Mouse (Mus musculus) c-Kit-positive CD71-positive TER-119-positive erythroid progenitor cells, embryonic 14.5 days (primary cell): ENCODE results near the gene Zfp1.

Source experiments
- DNase-seq: peaks from one replicate; pipeline ENCODE4 v3.0.0-alpha.2; 2013; ENCODE audit warnings: low spot score

Zfp1 gene

DNA sequence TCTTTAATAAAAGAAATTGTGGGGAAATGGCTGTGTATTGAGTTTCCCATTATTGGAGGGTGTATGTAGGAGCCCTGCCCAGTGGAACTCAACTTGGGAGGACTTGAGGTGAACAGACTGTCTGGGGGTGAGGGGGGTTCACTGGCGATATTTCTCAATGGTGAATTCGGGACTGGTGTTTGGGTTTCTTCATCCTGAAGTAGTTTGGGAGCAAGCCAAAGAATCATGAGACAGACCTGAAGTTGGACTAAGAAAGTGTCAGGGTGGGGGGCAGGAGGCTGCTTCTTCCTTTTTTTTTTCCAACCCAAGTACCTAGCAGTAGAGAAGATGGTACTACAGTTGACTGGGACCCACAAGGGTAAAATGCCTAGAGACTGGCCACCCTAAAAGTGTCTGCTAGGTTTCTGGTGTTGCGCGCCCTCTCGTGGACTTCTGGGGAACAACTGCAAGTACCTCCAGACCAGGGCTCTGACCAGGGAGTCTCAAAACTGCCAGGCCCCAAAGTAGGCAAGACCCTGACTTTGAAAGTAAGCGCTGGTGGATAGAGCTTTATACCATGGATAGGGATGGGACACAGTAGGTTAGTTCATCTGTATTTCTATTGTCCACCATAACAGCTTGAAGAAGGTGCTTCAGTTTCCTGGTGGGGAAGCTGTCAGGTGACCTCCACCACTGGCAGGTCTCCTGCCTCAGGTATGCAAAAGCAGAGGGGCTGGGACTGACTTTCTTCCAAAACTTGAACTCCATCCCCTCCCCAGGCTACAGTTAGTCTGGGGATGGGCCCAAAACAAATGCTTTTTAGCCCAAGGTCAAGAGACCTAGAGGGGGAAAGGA is 17.3 kb upstream of the Zfp1 start:
- DNase-seq = peak; percentile 73

DNA sequence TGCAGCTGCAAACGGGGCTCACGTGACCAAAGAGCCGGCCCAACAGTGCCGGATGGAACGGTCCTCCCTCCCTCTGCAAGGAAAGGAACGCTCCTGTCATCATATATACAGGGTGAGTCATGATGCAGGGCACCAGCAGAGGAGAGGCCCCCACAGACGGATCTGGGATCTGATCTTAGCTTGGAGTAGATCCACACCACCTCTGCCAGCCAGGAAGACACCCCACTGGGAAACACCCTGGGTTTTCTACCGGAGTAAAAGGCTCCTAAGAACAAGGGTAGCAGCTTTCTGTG is 16.7 kb upstream of the Zfp1 start:
- DNase-seq = no peak

DNA sequence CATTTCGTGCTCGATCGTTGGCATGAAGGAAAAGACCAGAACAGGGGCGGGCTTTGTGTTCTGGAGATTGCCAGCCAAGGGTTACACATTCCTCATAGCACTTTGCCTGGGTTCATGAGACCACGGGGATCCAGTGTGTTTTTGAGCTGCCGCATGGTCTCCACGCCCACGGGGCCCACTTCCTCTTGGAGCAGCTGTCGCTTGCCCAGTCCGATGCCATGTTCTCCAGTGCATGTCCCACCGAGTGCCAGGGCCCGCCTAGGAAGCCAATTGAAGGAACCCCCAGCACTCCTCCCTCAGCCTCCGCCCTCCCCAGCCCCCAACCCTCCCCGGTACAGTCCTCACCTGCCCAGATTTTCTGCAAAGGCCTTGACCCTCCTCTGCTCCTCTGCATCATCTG is 16.3 kb upstream of the Zfp1 start:
- DNase-seq = no peak

DNA sequence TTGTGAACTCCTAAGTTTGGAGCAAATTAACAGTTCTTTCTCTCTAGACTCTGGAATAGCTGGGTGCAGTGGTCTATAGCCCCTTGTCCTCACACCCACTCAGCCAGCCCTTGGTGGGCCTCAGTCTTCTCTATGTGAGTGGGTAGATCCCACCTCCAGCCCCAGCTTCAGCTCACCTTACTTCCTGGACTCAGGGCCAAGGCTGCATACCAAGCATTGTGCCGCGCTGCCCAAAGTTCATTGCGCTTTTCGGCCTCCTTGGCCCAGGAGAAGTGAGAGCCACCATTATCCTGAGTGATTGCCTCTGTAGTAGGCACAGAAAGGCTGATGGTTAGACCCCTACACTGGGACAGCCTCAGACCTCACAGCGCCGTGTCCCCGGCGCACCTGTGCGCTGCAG is 15.3 kb upstream of the Zfp1 start:
- DNase-seq = no peak

DNA sequence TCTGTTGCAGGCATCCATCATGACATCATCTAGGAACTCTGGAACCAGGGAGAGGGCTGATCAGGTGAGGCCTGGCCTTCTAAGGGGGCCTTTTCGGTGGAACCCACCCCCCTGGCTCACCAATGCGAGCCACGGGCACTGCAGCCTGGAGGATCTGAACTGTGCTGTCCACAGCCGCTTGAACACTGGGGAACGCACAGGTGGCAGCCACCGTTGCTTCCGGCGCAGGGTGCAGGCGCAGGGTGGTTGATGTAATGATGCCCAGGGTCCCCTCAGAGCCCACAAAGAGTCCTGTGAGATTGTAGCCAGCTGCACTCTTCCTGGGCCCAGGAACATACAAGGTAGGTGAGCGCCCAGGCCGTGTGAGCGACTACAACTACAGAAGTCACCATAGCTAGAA is 14.8 kb upstream of the Zfp1 start:
- DNase-seq = no peak

DNA sequence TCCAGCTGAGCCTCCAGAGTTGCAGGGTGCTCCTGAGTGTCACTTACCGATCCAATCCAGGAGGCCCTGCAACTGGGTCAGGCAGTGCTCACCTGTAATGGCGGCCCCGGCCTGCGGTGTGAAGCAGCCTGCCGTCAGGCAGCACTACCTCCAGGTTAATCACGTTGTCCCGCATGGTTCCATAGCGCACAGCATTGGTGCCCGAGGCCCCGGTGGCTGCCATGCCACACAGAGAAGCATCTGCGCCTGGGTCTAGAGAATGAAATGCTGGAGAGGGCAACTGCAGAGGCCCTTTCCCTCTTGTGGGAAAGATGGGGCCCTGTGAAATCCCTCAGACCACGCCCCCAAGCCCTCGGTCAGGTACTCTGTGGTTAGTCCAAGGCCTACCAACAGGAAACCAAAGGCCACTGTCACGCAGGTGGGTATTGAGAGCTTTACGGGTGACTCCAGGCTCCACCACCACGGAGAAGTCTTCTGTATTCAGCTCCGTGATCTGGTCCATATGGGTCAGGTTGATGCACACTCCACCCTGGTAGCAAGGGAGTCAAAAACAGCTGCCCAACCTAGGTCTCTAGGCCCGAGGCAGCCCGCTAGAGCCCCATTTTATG is 14.2 kb upstream of the Zfp1 start:
- DNase-seq = no peak

DNA sequence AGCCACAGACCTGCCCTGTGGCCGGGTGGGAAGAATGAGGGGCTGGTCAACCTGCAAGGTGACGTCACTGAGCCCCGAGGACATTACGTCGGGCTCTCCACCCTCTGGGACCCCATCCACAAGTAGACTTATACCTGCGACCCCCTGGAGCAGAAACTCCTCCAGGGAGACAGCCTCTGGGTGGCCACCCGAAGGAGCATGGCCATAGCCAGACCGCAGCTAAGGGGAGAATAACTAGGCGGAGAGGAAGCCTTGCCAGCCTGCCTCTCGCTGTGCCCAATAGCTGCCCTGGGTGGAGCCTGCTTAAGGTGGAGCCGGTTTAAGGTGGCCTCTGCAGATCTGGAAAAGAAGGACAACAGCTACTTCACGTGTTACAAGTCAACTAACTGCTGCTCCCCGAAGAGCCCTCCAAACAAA is 13.1 kb upstream of the Zfp1 start, which contains the start of gene Ldhd:
Ldhd (minus strand) TSS at position 270 of the 417 bp plus-strand sequence.
- no peak for DNase-seq

DNA sequence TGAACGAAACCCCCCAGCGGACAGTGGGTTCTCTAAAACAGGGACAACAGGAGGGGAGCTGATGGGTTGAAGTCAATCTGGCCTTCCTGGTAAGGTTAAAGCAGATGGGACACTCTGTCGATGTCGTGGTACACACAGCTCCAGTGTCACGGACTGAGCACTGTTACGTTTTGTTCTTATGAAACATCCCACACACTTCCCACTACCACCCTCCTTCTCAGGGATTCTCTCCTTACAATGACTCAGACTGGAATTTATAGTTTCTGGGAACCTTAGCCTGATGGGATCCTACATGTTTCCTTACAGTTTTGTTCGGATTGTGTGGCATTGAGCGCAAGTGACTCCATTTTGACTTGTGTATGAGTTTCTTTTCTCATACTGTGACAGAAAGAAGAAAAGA is 11.6 kb upstream of the Zfp1 start:
- DNase-seq = no peak

DNA sequence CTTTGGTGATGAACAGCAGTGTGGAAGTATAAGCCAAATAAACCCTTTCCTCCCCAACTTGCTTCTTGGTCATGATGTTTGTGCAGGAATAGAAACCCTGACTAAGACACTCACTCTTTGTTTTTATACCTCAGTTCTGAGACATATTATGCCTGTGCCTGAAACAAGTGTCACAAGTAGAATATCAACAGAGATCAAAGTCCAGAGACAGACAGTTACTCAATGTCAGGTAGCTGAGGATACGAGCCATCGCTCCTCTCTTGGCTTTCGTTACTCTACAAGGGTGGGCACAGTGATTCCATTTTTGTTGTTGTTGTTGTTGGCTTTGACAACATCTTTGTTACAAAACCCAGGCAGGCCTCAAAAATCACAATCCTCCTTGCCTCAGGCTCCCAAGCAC is 10.2 kb upstream of the Zfp1 start:
- no peak for DNase-seq

DNA sequence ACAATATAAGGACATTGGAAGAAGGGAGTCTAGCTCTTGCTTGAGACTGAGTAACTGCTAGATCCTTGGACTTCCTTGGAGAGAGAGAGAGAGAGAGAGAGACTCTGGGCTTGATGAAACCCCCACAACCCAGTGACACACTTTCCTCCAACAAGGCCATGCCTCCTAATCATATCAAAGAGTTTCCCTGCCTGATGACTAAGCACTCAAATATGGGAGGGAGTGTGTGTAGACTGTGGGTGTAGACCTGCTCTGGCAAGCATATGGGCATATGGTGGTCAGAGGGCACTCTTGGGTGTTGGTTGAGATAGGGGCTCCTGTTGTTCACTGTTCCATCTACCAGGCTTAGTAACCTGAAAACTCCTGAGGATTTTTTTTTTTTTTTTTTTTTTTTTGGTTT is 5.1 kb upstream of the Zfp1 start:
- no peak for DNase-seq

DNA sequence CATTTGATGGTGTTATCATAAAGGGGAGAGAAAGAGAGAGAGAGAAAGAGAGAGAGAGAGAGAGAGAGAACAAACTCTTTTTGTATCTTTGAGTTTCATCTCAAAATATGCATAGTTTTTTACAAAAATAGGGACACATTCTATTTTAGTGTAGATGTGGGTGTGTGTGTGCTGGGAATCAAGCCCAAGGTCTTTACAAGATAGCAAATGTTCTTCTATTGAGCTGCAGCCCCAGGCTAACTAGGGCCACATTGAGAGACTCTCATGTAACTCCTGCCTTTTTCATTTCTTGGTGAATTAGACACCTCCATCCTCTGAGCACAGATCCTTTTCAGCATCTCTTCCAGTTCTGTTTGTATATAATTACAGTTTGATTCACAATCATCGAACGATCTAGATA is 2.1 kb upstream of the Zfp1 start:
- no peak for DNase-seq

DNA sequence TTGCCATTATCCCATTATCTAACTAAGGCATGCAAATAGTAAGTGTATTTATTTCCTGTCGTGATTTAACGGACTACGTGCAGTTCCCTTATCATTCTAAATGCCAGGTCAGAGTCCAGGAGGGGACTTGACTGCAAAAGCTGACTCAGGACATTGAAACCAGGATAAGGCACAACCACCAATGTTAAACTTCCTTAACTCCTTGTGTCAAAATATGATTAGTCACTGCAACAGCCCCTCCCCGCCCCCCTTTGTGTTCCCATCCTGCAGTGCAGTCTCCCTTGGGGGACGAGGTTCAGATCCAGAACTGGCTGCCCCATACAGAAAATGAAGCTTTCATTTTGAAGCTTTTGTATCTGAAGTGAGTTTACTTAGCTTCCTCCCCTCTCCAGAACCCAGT is 705 bp upstream of the Zfp1 start:
- no peak for DNase-seq

DNA sequence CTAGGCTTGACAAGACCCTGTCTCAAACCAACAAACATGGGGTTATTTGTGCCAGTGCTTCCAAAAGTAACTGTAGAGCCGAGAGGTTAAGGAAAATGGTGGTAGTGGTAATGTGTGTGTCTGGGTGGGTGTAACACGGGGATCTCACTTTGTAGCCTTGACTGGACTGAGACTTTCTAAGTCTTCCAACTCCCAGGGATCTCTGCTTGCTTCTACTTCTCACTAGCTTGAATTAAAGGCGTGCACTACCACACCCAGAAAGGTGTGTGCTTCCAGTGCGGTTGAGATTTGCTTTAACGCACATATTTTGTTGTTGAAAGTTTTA is 300 bp upstream of the Zfp1 start:
- no peak for DNase-seq

DNA sequence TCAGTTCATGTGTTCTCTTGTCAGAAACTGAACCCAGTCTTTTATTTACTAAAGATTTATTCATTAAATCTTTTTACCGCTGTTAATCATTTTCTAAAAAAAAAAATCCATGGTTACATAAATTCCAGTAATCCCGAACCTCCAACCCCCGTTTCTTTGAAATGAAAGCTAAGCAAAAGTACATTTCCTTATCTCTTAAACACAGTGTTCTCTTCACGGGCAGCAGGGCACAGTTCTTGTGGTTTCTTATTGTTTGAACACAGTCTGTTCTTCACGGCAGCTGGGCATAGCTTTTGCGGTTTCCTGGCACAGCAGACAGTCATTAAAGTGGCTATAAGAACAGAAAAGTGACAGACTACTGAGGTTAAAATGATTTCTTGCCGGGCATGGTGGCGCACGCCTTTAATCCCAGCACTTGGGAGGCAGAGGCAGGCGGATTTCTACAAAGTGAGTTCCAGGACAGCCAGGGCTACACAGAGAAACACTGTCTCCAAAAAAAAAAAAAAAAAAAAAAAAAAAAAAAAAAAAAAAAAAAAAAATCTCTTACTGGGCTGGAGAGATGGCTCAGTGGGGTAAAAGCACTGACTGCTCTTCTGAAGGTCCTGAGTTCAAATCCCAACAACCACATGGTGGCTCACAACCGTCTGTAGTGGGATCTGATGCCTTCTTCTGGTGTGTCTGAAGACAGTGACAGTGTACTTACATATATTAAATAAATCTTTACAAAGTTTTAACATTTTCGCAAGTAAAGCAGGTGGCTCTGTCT is 1.3 kb downstream of the Zfp1 start:
- peak; percentile 74 for DNase-seq

DNA sequence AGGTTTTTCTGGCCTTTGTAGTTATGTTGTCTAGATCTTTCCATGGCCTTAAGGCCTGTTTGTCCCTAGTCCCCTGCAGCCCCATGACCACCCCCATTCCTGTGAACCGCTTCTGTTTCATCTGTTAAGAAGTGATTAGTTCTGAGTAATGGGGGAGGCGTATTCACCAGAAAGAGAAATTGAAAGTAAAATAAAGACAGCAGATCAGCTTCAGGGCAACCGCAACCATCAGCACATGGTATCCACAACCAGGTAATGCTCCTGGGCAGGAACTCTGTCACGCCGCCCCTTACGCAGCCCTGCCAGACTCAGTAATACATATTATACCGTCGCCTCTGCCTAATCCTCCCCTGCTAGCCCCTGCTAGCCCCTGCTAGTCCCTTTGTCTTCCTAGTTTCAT is 2.5 kb downstream of the Zfp1 start:
- DNase-seq = no peak

DNA sequence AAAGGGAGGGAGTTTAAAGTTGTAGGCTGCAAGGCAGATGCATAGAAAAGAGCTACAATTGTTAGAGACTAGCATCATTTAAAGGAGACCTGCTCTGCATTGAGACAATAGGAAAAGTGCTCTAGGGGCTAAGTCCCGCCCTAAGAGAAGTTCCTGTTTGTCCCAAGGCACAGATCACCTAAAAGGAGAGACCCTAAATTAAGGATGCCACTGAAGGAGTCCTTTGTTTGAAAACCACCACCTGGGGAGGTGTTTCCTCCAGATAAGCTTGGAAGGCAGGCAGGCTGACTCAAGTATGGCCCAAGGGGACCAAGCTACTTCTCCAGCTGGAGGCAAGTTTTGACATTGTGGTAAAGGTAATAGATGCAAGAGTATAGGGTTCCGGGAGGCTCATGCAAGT is 5.6 kb downstream of the Zfp1 start:
- no peak for DNase-seq

DNA sequence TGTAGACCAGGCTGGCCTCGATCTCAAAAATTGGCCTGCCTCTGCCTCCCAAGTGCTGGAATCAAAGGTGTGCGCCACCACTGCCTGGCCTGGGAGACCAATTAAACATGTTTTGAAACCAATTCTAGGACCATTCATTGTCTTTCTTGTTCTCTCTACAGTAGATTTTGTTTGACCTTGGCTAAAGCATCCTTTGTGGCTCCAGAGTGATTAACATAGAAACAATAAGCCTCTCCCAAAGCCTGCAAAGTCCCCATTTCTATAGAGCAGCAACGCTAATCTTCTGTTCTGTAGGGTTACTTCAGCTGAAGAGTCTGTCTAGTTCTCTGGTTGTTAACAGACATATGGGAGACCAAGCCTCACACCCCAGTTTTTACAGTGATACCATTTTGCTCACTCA is 7.5 kb downstream of the Zfp1 start:
- no peak for DNase-seq

DNA sequence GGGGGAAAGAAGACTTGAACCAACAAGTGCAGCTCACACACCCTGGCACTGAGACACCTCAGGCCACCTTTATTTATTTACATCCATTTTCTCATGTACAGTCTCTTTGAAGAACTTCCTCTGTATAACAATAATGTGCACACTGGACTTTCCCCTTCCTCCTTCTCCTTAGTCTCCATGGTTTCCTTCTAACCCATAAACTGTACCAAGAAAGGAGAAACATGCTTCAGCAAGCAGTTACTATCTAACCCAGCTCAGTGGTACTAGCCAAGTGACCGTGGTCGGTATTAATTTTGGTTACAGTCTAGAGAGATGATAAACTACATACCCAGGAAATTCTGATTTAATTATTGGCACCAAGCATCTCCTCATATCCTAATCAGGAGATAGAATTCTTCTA is 10.3 kb downstream of the Zfp1 start:
- DNase-seq = no peak

DNA sequence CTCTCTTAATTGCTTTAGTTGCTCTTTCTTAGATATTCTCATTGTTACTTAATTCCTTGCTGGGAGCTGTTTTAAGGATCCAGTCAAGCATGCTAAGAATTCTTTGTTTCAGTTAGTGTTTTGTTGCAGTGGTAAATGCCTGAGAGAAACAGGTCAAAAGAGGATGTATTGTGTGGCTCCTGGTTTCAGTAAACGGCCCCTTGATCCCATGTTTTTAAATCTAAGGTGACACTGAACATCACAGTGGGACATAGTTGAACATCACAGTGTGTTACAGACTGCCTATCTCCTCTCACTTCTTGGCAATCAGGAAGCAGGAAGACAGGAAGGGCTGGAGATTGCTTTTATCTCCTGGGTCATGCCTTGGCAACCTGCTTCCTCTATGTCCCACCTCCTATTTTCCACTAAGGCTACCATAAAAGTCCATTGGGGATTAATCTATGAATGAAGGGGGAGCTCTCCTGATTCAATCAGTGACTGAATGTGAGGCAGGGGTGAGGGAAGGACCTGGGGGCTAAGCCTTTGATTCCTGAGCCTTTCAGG is 14.2 kb downstream of the Zfp1 start:
- no peak for DNase-seq

DNA sequence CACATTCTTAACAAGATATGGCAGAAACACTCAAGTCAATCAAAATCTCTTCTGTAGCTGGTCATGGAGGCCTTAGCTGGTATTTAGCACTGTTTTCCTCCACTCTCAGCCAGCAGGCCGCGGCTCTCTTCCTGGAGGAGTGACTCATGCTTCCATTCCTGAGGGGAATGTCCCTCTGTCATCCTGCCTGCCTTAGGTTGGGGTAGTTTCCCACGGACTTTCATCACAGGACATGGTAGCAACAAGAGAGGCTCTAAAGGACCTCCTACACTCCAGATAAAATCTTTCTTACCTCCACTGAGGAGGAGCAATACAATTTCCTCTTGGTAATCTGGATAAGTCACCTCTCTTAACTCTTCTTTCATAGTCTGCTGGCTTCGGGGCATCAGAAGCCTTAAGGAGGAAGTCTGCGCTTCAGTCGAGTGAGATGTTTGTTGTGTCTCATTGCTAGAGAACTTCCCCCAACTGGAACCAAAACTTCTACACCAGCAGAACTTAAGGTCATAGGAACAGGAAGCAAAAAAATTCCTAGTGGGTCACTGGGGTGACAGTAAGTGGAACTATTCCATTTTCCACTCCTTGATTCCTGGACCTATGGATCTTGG is 15.7 kb downstream of the Zfp1 start:
- DNase-seq = no peak

DNA sequence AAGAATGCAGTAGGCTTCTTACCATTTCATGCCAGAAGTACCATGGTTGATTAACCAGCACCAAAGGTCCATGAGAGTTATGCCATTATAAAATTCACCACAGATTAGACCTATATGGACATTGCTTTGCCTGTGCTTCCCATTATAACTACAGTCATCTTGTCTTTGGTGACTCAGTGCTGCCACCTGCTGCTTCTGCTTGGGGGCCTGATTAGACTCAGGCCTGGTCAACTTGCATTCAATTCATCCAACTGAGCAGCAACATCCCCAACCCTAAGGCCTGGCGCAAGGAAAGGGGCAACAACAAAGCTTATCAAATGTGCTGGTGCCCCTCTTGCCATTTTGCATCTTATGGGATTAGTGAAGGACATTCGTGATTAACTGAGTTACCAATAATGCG is 19.3 kb downstream of the Zfp1 start:
- DNase-seq = peak; percentile 38

DNA sequence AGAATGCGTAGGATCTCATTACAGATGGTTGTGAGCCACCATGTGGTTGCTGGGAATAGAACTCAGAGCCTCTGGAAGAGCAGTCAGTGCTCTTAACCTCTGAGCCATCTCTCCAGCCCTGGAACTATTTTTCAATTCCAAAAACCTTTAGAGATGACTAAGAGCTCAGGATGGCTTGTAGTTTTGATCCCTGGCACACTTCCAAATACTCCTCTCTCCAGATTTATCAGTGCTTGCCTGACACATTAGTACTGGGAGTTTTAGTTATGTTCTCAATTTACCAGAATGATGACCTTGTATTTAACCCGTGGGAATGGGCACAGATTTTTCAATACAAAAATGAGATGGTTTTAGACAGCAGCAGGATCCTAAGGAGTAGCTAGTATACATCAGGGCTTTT is 23.6 kb downstream of the Zfp1 start:
- no peak for DNase-seq

DNA sequence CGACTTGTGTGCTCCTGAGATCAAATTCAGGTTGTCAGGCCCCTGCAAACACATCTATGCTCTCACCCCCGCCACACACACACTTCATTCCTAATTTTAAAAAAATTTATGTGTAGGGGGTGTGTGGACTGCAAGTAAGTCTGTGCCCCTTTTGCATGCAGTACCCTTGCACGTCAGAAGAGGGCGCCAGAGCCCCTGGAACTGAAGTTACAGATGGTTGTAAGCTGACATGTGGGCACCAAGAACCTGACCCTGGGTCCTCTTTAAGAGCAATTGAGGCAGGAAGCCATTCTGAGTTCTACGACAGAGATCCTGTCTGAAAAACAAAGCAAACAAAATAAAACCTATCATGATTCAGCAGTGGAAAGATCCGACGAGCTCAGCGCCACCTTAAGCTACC is 33.0 kb downstream of the Zfp1 start:
- peak; percentile 14 for DNase-seq
